Mouse (Mus musculus): Measurements from ENCODE around the gene Naxd.

DNA sequence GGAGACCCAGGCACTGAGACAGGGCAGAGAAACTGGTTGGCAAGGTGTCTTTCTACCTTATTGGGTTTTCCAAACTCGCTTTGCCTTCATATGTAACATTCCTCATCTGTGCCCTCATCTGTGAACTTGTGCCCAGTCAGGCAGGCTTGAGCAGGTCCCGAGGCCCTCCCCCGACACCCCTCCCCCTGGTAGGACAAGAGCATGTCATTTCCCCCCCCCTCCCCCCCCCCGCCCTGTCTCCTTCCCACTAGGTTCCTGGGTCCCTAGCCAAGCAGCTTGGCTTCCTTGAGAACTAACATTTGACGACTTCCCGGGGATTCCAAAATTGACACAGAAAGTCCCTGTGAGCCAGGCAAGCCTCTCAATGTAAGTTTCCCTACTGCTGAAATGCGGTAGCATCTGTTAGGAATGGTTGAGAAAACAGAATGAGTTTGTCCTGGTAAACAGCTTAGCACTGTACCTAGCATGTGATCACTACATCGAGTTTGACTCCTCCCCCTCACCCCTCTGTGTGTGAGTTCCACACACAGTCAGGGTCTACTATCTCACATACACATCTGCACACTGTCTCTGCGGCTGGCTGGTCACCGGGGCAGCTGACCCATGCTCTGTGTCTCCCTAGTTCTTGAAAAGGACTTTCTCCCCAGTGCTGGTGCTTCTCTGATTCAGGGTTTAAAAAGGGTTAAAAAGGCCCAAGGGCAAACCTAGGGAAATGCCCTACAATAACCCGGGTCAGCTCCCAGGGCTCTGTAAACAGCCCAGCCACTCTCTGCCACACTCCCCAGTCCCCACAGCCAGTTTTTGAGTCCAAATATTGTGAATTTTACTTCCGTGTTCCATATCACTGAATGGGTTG lies 39.1 kb upstream of the Naxd start:
- TF ChIP-seq POLR2A (IDR thresholded peaks at IDR 0.05; ENCODE audit: borderline replicate concordance, insufficient read depth, low read length) (no peak), CTCF (IDR thresholded peaks at IDR 0.05; ENCODE audit: borderline replicate concordance, insufficient read depth, low read depth, low read length) (no peak)
